Mouse (Mus musculus) stomach, postnatal 0 days (tissue): ENCODE data around the gene Arpin. TPM values are rescaled to one million over a fixed set of nuclear protein-coding genes. Genes with fewer than 3 reads are reported as not detected.

Experiments used
- ATAC-seq: fragments of 200-750 bp; cut with Nextera tagmentation; 2 replicates; pipeline ENCODE4 v1.8.0; 2017; ENCODE audit not compliant: low FRiP score, low TSS enrichment
- DNase-seq: peaks from one replicate; pipeline ENCODE4 v3.0.0-alpha.2; 2016; ENCODE audit warnings: low spot score
- H3K27ac ChIP-seq: fragments of 300-500 bp; sonication (generic); replicated peaks from 2 replicates; pipeline ENCODE4 v1.5.1; 2014; ENCODE audit warnings: mild to moderate bottlenecking, control low read depth
- H3K27me3 ChIP-seq: fragments of 300-500 bp; sonication (generic); 2 replicates; pipeline ENCODE4 v1.6.1; 2014; ENCODE audit warnings: low read length; ENCODE audit not compliant: control insufficient read depth, insufficient read depth
- H3K36me3 ChIP-seq: fragments of 300-500 bp; sonication (generic); 2 replicates; pipeline ENCODE4 v1.6.1; 2014; ENCODE audit warnings: low read length, mixed read lengths; ENCODE audit not compliant: control insufficient read depth, insufficient read depth
- H3K4me1 ChIP-seq: fragments of 300-500 bp; sonication (generic); replicated peaks from 2 replicates; pipeline ENCODE4 v1.6.1; 2014; ENCODE audit warnings: antibody characterized with exemption; ENCODE audit not compliant: control insufficient read depth, insufficient read depth
- H3K4me2 ChIP-seq: fragments of 300-500 bp; sonication (generic); replicated peaks from 2 replicates; pipeline ENCODE4 v1.6.1; 2014; ENCODE audit warnings: low read depth, mild to moderate bottlenecking, control low read depth, moderate library complexity
- H3K4me3 ChIP-seq: fragments of 300-500 bp; sonication (generic); 2 replicates; pipeline ENCODE4 v1.5.1; 2014; ENCODE audit warnings: low read depth, low read length, control low read depth
- H3K9ac ChIP-seq: fragments of 300-500 bp; sonication (generic); 2 replicates; pipeline ENCODE4 v1.6.1; 2014; ENCODE audit warnings: mild to moderate bottlenecking, low read length, control low read depth, mixed read lengths
- H3K9me3 ChIP-seq: fragments of 300-500 bp; sonication (generic); 2 replicates; pipeline ENCODE4 v1.6.1; 2016; ENCODE audit warnings: low read length; ENCODE audit not compliant: control insufficient read depth
- CTCF ChIP-seq: IDR thresholded peaks from 2 replicates; pipeline ENCODE4 v1.5.1; 2016; ENCODE audit warnings: antibody characterized with exemption, low read depth, mild to moderate bottlenecking, moderate library complexity
- EP300 ChIP-seq: optimal IDR thresholded peaks from 2 replicates; pipeline ENCODE3; 2016; ENCODE audit warnings: antibody characterized with exemption
- WGBS: fragments of 180-500 bp; shearing (Covaris S2); extraction: QIAGEN DNeasy Blood & Tissue Kit; methylation state at CpG from one replicate; pipeline ENCODE4 v1.1.7; 2014; 5-methylcytosine and 5-hydroxymethylcytosine counted together
- polyA plus RNA-seq: library from polyadenylated mRNA; unstranded; fragments of >200 nt; fragmentation: Nextera tagmentation; extraction: Ambion mirVana; gene quantifications from 2 replicates; pipeline ENCODE4 v1.2.1, GENCODE M21; 2015

The Arpin gene
- polyA plus RNA-seq, 1 experiment from 2014 or later: 34.3 TPM

GRCm38 (mm10) chr7:79928516-79929052 lies 6.6 kb downstream of the Arpin start:
- Histone ChIP-seq H3K4me2 (no peak overlapping the region), H3K9me3 (no peaks in the 10 kb centered on the region), H3K27me3 (no peaks in the 10 kb centered on the region), H3K36me3 (peaks cover 15% of the 10 kb centered on the region), H3K9ac (no peak overlapping the region), H3K27ac (no peak overlapping the region), H3K4me1 (no peaks in the 10 kb centered on the region), H3K4me3 (no peak overlapping the region)
- ATAC-seq (no peak), DNase-seq (no peak)
- TF ChIP-seq EP300 (no peak), CTCF (0 out of 2 replicates have a peak, but pooled peaks have one; percentile 11)
- 81% methylated on average over 2 of the region's 2 CpGs for whole genome bisulfite sequencing

DNA sequence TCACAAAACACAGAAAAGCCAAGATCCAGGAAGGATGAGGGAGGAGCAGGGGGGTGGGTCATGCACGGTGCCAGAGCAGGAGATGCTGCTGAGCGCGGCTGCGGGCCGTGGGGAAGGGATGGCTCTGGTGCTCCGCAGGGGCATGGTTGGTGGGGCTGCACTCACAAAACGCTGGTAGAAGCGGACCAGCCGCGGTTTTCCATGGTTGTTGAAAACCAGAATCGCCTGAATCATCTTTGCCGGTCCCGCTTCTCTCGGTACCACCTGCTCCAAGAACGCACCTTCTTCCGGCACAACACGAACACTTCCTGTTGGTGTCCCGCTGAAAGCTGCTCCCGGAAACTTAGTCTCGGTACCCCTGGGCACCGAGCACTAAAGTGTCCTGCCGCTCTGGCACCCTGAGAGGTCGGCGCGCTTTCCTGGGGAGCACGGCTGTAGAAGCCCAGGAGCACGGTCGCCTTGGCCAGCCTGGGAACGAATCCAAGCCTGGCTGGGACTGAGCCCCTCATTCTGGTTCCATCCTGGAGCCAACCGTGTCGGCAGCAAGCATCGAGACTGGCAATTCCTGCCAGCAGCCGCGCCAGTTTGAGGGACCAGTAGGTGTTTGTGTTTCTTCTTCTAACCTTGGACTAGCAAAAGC lies 14.7 kb downstream of the Arpin start, which contains the start of gene Ap3s2:
Gene Ap3s2 (minus strand): TSS at position 306 of the 640 bp plus-strand sequence.
- WGBS: under 1% methylated on average over 34 of the region's 34 CpGs
- Histone ChIP-seq H3K4me2 (peak within 1 kb of the TSS; percentile 71), H3K27me3 (no peaks in the 10 kb centered on the region), H3K4me1 (no peaks in the 10 kb centered on the region), H3K9me3 (no peaks in the 10 kb centered on the region), H3K27ac (peak within 1 kb of the TSS; percentile 66), H3K9ac (peak within 1 kb of the TSS; percentile 85), H3K36me3 (no peaks in the 10 kb centered on the region), H3K4me3 (peak within 1 kb of the TSS; percentile 74)
- DNase-seq (peak; percentile 90), ATAC-seq (peak; percentile 95)
- TF ChIP-seq EP300 (no peak), CTCF (no peak)

- DNase-seq: peak; percentile 42
- Histone ChIP-seq H3K4me1 (no peaks in the 10 kb centered on the region), H3K27me3 (no peaks in the 10 kb centered on the region), H3K27ac (no peak overlapping the region), H3K9me3 (no peaks in the 10 kb centered on the region), H3K4me2 (no peak overlapping the region), H3K4me3 (no peak overlapping the region), H3K36me3 (0 out of 2 replicates have a peak, but pooled peaks cover 5% of the 10 kb centered on the region), H3K9ac (no peak overlapping the region)
- ATAC-seq: peak; percentile 71
- WGBS: 64% methylated on average over 3 of the region's 3 CpGs
- TF ChIP-seq CTCF (peak; percentile 87), EP300 (no peak)
Measured at GRCm38 (mm10) chr7:79914556-79914955, 20.6 kb downstream of the Arpin start.

DNA sequence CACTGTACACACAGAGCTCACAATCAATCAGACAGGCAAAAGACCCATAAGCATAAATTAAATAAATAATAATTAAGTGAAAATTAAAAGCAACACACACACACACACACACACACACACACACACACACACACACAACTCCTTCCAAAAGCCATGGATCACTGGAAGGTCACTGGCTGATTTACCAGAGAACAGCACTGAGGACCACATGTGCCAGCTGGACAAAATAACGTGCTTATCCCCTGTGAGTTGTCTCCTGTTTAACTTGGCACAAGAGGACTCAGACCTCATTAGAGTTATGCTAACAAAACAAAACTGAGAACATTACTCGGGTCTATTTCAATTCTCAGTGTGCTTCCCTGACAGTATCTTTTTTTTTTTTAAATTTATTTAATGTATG lies 27.8 kb downstream of the Arpin start:
- no peak for DNase-seq

DNA sequence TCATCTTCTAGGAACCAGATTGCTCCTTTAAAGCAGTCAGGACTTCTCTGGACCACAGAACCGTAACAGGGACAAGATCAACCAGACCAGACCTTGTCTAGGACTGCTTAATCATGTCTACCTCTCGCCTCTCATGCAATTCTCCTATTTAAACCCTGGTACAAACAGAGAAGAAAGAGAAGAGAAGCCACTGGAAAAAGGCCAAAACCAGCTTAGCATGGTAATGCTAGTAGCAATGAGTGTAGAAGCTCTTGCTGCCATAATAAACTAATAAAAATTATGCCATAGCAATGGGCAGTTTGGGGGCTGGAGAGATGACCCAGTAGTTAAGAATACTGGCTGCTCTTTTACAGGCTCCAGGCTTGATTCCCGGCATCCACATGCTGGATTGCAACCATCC lies 28.2 kb downstream of the Arpin start:
- no peak overlapping the region for H3K27ac ChIP-seq
- ATAC-seq: no peak
- H3K9ac ChIP-seq: no peak overlapping the region
- no peaks in the 10 kb centered on the region for H3K27me3 ChIP-seq
- no peak for TF ChIP-seq CTCF
- TF ChIP-seq EP300: no peak
- no peak for DNase-seq
- H3K36me3 ChIP-seq: 0 out of 2 replicates have a peak, but pooled peaks cover 7% of the 10 kb centered on the region
- 91% methylated on average over 3 of the region's 3 CpGs for WGBS
- no peaks in the 10 kb centered on the region for H3K4me1 ChIP-seq
- no peaks in the 10 kb centered on the region for H3K9me3 ChIP-seq
- no peak overlapping the region for H3K4me3 ChIP-seq
- H3K4me2 ChIP-seq: no peak overlapping the region

More for the DNA sequence above, 27.8 kb downstream of the Arpin start:
- no peak for ATAC-seq
- Histone ChIP-seq H3K9ac (no peak overlapping the region), H3K36me3 (0 out of 2 replicates have a peak, but pooled peaks cover 7% of the 10 kb centered on the region), H3K9me3 (no peaks in the 10 kb centered on the region), H3K27ac (no peak overlapping the region), H3K4me2 (no peak overlapping the region), H3K27me3 (no peaks in the 10 kb centered on the region), H3K4me3 (no peak overlapping the region), H3K4me1 (no peaks in the 10 kb centered on the region)
- TF ChIP-seq CTCF (no peak), EP300 (no peak)
- 32% methylated on average over 2 of the region's 2 CpGs for WGBS

DNA sequence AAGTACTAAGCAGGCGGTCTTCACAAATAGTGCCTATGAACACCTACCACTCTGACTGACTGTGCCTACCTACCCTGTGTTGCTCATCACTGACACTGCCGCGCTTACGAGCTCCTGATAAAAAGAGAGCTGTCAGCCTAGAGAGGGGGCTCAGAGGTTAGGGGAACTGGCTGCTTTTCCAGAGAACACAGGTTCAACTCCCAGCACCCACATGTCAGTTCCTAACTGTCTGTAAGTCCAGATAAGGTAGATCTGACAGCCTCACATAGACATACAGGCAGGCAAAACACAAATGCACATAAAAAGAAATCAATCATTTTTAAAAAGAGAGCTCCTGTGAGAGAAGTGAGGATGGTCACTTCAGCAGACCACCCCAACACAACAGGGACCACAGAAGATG lies 30.0 kb downstream of the Arpin start:
- 95% methylated on average over 4 of the region's 4 CpGs for WGBS
- no peak overlapping the region for H3K9ac ChIP-seq
- H3K4me1 ChIP-seq: no peaks in the 10 kb centered on the region
- TF ChIP-seq CTCF (no peak), EP300 (no peak)
- 0 out of 2 replicates have a peak, but pooled peaks cover 7% of the 10 kb centered on the region for H3K36me3 ChIP-seq
- no peak for DNase-seq
- no peak overlapping the region for H3K27ac ChIP-seq
- ATAC-seq: no peak
- no peaks in the 10 kb centered on the region for H3K9me3 ChIP-seq
- H3K4me2 ChIP-seq: no peak overlapping the region
- no peaks in the 10 kb centered on the region for H3K27me3 ChIP-seq
- H3K4me3 ChIP-seq: no peak overlapping the region
